ENCODE assay signal across 8 mouse cellular contexts in genomic region chr8:122557248-122558038, GRCm38 (mm10). TPM values are rescaled to one million over a fixed set of nuclear protein-coding genes. Genes with fewer than 3 reads are reported as not detected.
DNase-seq lines count a peak whose midpoint lies in the region; ATAC-seq and TF ChIP-seq lines count a peak whose summit lies in the region.

No protein-coding gene starts in this region.

- H3K27me3 ChIP-seq in lung, embryonic 14.5 days (ENCODE audit: insufficient read depth, low read length): no peaks in the 10 kb centered on the region
- no peaks in the 10 kb centered on the region for H3K27me3 ChIP-seq in stomach, embryonic 14.5 days (ENCODE audit: control insufficient read depth, insufficient read depth, low read length)

- H3K9me3 ChIP-seq in lung, embryonic 14.5 days (ENCODE audit: low read depth, low read length): no peaks in the 10 kb centered on the region
- H3K9me3 ChIP-seq in stomach, embryonic 14.5 days (ENCODE audit: control insufficient read depth, low read depth, low read length): no peaks in the 10 kb centered on the region

- H3K27ac ChIP-seq in lung, embryonic 14.5 days (ENCODE audit: low read depth): peak overlapping the region; percentile 86
- peak overlapping the region; percentile 16; the same call in 1 of the 2 replicates for H3K27ac ChIP-seq in stomach, embryonic 14.5 days (ENCODE audit: low read length)

- no peak overlapping the region for H3K4me3 ChIP-seq in lung, embryonic 14.5 days (ENCODE audit: low read depth, low read length)
- no peak overlapping the region for H3K4me3 ChIP-seq in stomach, embryonic 14.5 days (ENCODE audit: low read depth, low read length)

- 30% methylated on average over 10 of the region's 10 CpGs for WGBS in lung, embryonic 14.5 days
- WGBS in stomach, embryonic 14.5 days: 42% methylated on average over 10 of the region's 10 CpGs

- peaks cover 15% of the 10 kb centered on the region for H3K4me1 ChIP-seq in lung, embryonic 14.5 days (ENCODE audit: insufficient read depth)
- H3K4me1 ChIP-seq in stomach, embryonic 14.5 days (ENCODE audit: control insufficient read depth, insufficient read depth, low read length): peaks cover 5% of the 10 kb centered on the region; the same call in 1 of the 2 replicates

- peak; percentile 48 for DNase-seq in CD4-positive, CD25-positive, alpha-beta regulatory T cell, adult 2 months (ENCODE audit: low read depth, low spot score)
- DNase-seq in lung, embryonic 14.5 days: no peak
- no peak for DNase-seq in lung, postnatal 36 days
- peak; percentile 68 for DNase-seq in induced T-regulatory cell, adult 2 months (ENCODE audit: low read depth)
- no peak for DNase-seq in ovary, postnatal 14 days (ENCODE audit: low spot score)
- DNase-seq in adipocyte (ENCODE audit: low spot score): no peak

- no peak overlapping the region for H3K9ac ChIP-seq in lung, embryonic 14.5 days
- H3K9ac ChIP-seq in stomach, embryonic 14.5 days (replicated peaks; ENCODE audit: low read depth, low read length): no peak overlapping the region

- no peak for TF ChIP-seq CTCF in lung, embryonic 14.5 days (IDR thresholded peaks at IDR 0.05; ENCODE audit: low read depth)

- ATAC-seq in CD4-positive, CD25-positive, alpha-beta regulatory T cell, adult 4 months: no peak
- no peak for ATAC-seq in lung, embryonic 14.5 days (ENCODE audit: insufficient read depth)
- ATAC-seq in stomach, embryonic 14.5 days (ENCODE audit: insufficient number of reproducible peaks, insufficient read depth, low FRiP score, low read depth): no peak

- no peaks in the 10 kb centered on the region for H3K36me3 ChIP-seq in lung, embryonic 14.5 days (ENCODE audit: insufficient read depth)
- no peaks in the 10 kb centered on the region for H3K36me3 ChIP-seq in stomach, embryonic 14.5 days (ENCODE audit: control insufficient read depth, insufficient read depth, low read length)

- H3K4me2 ChIP-seq in lung, embryonic 14.5 days: no peak overlapping the region; the same call in 1 of the 2 replicates
- no peak overlapping the region for H3K4me2 ChIP-seq in stomach, embryonic 14.5 days (replicated peaks; ENCODE audit: low read depth, low read length)

RNA-seq across cellular contexts. Expression of gene Piezo1, which starts 6.3 kb away (rescaled TPM):
- 10 to 100 TPM; 15.3 to 22.7 TPM for polyA plus RNA-seq in CD4-positive, CD25-positive, alpha-beta regulatory T cell, adult 4 months (2017; shearing (Covaris generic))
- polyA plus RNA-seq in lung, embryonic 14.5 days (2014; fragmentation: Nextera tagmentation; extraction: Ambion mirVana): 26.6 and 27.7 TPM in 2 replicates
- 15.6 and 24.2 TPM in 2 replicates for polyA plus RNA-seq in stomach, embryonic 14.5 days (2014; fragmentation: Nextera tagmentation; extraction: Ambion mirVana)

RNA-seq across cellular contexts. Expression of gene Cdt1, which starts 10.4 kb away (rescaled TPM):
- 10 to 100 TPM in 1 of 2 experiments, 1 to 10 TPM in 1; 8.2 to 12.6 TPM for polyA plus RNA-seq in CD4-positive, CD25-positive, alpha-beta regulatory T cell, adult 4 months (2017; shearing (Covaris generic))
- polyA plus RNA-seq in lung, embryonic 14.5 days (2014; fragmentation: Nextera tagmentation; extraction: Ambion mirVana): 47.1 and 50.3 TPM in 2 replicates
- 34.8 and 36.4 TPM in 2 replicates for polyA plus RNA-seq in stomach, embryonic 14.5 days (2014; fragmentation: Nextera tagmentation; extraction: Ambion mirVana)

RNA-seq across cellular contexts. Expression of gene Aprt, which starts 19.3 kb away (rescaled TPM):
- 100 to 1,000 TPM; 146 to 207 TPM for polyA plus RNA-seq in CD4-positive, CD25-positive, alpha-beta regulatory T cell, adult 4 months (2017; shearing (Covaris generic))
- 338 and 366 TPM in 2 replicates for polyA plus RNA-seq in lung, embryonic 14.5 days (2014; fragmentation: Nextera tagmentation; extraction: Ambion mirVana)
- polyA plus RNA-seq in stomach, embryonic 14.5 days (2014; fragmentation: Nextera tagmentation; extraction: Ambion mirVana): 394 and 436 TPM in 2 replicates

RNA-seq across cellular contexts. Expression of gene Galns, which starts 53.8 kb away (rescaled TPM):
- polyA plus RNA-seq in CD4-positive, CD25-positive, alpha-beta regulatory T cell, adult 4 months (2017; shearing (Covaris generic)): 10 to 100 TPM in 1 of 2 experiments, 1 to 10 TPM in 1; 8.7 to 12.7 TPM
- 11.7 and 12.5 TPM in 2 replicates for polyA plus RNA-seq in lung, embryonic 14.5 days (2014; fragmentation: Nextera tagmentation; extraction: Ambion mirVana)
- polyA plus RNA-seq in stomach, embryonic 14.5 days (2014; fragmentation: Nextera tagmentation; extraction: Ambion mirVana): 12.6 and 14.6 TPM in 2 replicates

RNA-seq across cellular contexts. Expression of gene Trappc2l, which starts 54.0 kb away (rescaled TPM):
- polyA plus RNA-seq in CD4-positive, CD25-positive, alpha-beta regulatory T cell, adult 4 months (2017; shearing (Covaris generic)): 10 to 100 TPM; 45.0 to 70.1 TPM
- 49.7 and 57.2 TPM in 2 replicates for polyA plus RNA-seq in lung, embryonic 14.5 days (2014; fragmentation: Nextera tagmentation; extraction: Ambion mirVana)
- polyA plus RNA-seq in stomach, embryonic 14.5 days (2014; fragmentation: Nextera tagmentation; extraction: Ambion mirVana): 55.9 and 66.9 TPM in 2 replicates

Comparison
In these comparisons a context has a peak if more than half of its experiments do, and no peak if none do; other contexts are left out.
1. DNase-seq: peak in CD4-positive, CD25-positive, alpha-beta regulatory T cell, adult 2 months (single experiment) and induced T-regulatory cell, adult 2 months (single experiment); none in lung, embryonic 14.5 days (single experiment), lung, postnatal 36 days (single experiment), ovary, postnatal 14 days (single experiment) and adipocyte (single experiment).